Mouse (Mus musculus): ENCODE measurements around the gene Add2. TPM values are rescaled to one million over a fixed set of nuclear protein-coding genes. Genes with fewer than 3 reads are reported as not detected.

The Add2 gene
- polyA plus RNA-seq, 1 experiment = 6.7 TPM

DNA sequence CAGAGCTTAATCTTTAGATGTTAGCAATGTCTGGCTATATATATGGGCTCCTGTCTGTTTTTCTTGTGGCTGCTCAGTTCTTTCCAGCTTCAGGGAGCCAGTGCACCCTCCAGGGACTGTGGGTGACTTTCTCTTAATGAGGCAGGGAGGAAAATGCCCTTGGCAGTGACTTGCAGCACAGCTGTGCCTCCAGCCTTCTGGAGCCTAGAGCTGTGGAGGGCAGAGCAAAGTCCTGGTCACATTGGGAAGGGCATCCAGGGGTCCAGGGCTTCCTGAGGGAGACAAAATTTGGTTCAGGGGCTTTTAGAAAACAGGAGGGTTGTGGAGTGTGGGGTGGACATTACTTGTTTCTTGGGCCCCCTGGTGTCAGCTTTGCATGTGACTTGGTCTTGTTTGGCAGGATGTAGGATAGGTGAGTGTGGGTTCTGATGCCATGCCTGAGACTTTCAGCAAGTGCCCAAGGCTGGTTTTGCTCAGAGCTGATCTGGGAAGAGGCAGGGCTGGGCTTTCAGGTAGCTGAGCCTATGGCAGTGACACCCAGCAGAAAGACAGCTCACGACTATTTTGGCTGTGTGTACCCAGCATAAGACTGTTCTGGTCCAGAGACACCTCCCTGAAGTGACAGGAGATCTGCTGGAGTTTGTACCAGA is 50.0 kb downstream of the Add2 start:
- H3K79me3 ChIP-seq (ENCODE audit: low read depth) = no peaks in the 10 kb centered on the region
- H3ac ChIP-seq (ENCODE audit: control insufficient read depth, insufficient read length, low read depth) = peak overlapping the region; percentile 30
- TF ChIP-seq MYOD1 (IDR thresholded peaks at IDR 0.05; ENCODE audit: control insufficient read depth, insufficient read length, low read depth) = no peak
- no peak for TF ChIP-seq MYOG (IDR thresholded peaks at IDR 0.05; ENCODE audit: control insufficient read depth, extremely low read depth, insufficient read length)
- no peak for TF ChIP-seq FOSL1 (IDR thresholded peaks at IDR 0.05; ENCODE audit: insufficient read depth, low read length, poor library complexity, severe bottlenecking)
- TF ChIP-seq CTCF (IDR thresholded peaks at IDR 0.05; ENCODE audit: control insufficient read depth, insufficient read depth, insufficient read length) = no peak
- H3K79me2 ChIP-seq (ENCODE audit: control insufficient read depth, insufficient read depth) = no peaks in the 10 kb centered on the region
- H3K4me3 ChIP-seq (ENCODE audit: insufficient read depth, poor library complexity, severe bottlenecking) = no peak overlapping the region
- no peaks in the 10 kb centered on the region for H3K36me3 ChIP-seq (ENCODE audit: control insufficient read depth, insufficient read depth)
- H3K27me3 ChIP-seq (ENCODE audit: control insufficient read depth, insufficient read depth, insufficient read length) = no peaks in the 10 kb centered on the region

DNA sequence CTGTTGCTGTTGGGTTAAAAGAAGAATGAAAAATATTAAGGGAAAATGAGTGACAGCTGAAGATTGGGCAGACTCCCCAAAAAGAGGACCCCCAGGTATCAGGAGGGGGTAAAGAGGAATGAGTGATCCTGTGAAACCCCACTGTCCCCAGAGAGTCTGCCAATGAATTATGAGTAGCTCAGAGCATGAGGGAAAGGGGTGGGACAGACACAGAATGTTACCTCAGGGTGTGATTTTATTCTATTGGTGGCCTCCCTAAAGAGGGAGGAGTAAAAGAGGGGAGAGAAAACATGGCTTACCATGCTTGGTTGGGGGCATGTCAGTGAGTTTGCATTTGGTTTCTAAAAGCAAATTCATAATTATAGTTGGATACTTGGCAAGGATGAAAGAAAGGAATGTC is 50.8 kb downstream of the Add2 start:
- Histone ChIP-seq H3K79me3 (ENCODE audit: low read depth) (no peaks in the 10 kb centered on the region), H3K36me3 (ENCODE audit: control insufficient read depth, insufficient read depth) (no peaks in the 10 kb centered on the region), H3K79me2 (ENCODE audit: control insufficient read depth, insufficient read depth) (no peaks in the 10 kb centered on the region), H3K27me3 (ENCODE audit: control insufficient read depth, insufficient read depth, insufficient read length) (no peaks in the 10 kb centered on the region), H3K4me3 (ENCODE audit: insufficient read depth, poor library complexity, severe bottlenecking) (no peak overlapping the region), H3ac (ENCODE audit: control insufficient read depth, insufficient read length, low read depth) (no peak overlapping the region)
- TF ChIP-seq MAX (IDR thresholded peaks at IDR 0.05) (no peak), MYOD1 (IDR thresholded peaks at IDR 0.05; ENCODE audit: control insufficient read depth, insufficient read length, low read depth) (no peak), USF1 (IDR thresholded peaks at IDR 0.05; ENCODE audit: low read depth) (no peak), CEBPB (IDR thresholded peaks at IDR 0.05; ENCODE audit: low read depth) (no peak), FOSL1 (IDR thresholded peaks at IDR 0.05; ENCODE audit: insufficient read depth, low read length, poor library complexity, severe bottlenecking) (no peak), MYOG (IDR thresholded peaks at IDR 0.05; ENCODE audit: control insufficient read depth, extremely low read depth, insufficient read length) (no peak), CTCF (IDR thresholded peaks at IDR 0.05; ENCODE audit: control insufficient read depth, insufficient read depth, insufficient read length) (no peak)

DNA sequence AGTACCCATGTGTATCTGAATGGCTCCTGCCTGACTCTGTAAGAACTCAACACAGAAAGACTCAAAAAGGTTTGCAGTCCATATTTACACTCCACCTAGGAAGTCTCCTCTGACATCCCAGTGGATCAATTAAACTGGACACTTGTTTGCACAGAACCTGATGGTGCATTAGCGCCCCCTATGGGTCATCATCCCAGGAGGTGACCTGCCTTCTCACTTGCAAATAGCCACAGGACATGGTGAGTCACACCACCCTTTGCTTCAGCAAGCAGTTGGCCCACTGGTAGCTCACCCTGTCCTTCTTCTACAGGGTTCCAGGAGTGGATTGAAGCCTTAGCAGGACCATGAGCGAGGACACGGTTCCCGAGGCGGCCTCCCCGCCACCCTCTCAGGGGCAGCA is 57.0 kb downstream of the Add2 start:
- no peak overlapping the region for H3K4me3 ChIP-seq (ENCODE audit: insufficient read depth, poor library complexity, severe bottlenecking)

DNA sequence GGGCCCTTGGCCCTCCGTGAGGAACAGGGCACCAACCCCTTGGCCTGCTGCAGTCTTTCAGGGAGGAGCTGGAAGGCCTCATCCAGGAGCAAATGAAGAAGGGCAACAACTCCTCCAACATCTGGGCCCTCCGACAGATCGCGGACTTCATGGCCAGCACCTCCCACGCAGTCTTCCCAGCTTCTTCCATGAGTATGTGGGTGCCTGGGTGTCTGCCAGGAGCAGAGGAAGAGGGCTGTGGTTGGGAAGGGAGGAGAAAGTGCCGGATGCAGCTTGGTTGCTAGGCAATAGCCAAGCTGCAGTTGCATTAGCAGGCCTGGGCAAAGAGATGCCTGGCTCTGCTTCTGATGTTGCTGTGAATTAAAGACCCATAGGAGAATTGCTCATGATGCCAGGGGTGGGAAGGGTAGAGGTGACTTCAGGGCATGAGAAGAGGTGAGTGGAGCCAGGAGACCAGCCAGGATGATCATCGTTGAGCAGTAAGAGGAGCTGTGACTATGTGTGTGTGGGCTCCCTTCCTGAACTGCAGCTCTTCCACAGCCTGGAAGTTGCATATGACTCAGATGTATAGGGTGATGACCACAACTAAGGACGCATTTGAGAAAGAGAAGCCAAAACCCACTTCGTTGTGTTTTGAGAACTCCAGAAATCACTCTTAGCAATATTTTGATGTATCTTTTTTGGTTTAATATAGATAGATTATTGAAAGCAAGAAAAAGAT is 58.5 kb downstream of the Add2 start:
- Histone ChIP-seq H3ac (ENCODE audit: control insufficient read depth, insufficient read length, low read depth) (peak overlapping the region; percentile 22), H3K27me3 (ENCODE audit: control insufficient read depth, insufficient read depth, insufficient read length) (no peaks in the 10 kb centered on the region), H3K79me2 (ENCODE audit: control insufficient read depth, insufficient read depth) (no peaks in the 10 kb centered on the region), H3K4me3 (ENCODE audit: insufficient read depth, poor library complexity, severe bottlenecking) (no peak overlapping the region), H3K36me3 (ENCODE audit: control insufficient read depth, insufficient read depth) (no peaks in the 10 kb centered on the region), H3K79me3 (ENCODE audit: low read depth) (no peaks in the 10 kb centered on the region)
- peak; percentile 9 for TF ChIP-seq FOSL1 (IDR thresholded peaks at IDR 0.05; ENCODE audit: insufficient read depth, low read length, poor library complexity, severe bottlenecking)
- TF ChIP-seq MYOG (IDR thresholded peaks at IDR 0.05; ENCODE audit: control insufficient read depth, extremely low read depth, insufficient read length) = no peak

More for the DNA sequence above, 57.0 kb downstream of the Add2 start:
- Histone ChIP-seq H3K79me2 (ENCODE audit: control insufficient read depth, insufficient read depth) (no peaks in the 10 kb centered on the region), H3K27me3 (ENCODE audit: control insufficient read depth, insufficient read depth, insufficient read length) (no peaks in the 10 kb centered on the region), H3ac (ENCODE audit: control insufficient read depth, insufficient read length, low read depth) (no peak overlapping the region), H3K79me3 (ENCODE audit: low read depth) (no peaks in the 10 kb centered on the region), H3K36me3 (ENCODE audit: control insufficient read depth, insufficient read depth) (no peaks in the 10 kb centered on the region)
- TF ChIP-seq CTCF (IDR thresholded peaks at IDR 0.05; ENCODE audit: control insufficient read depth, insufficient read depth, insufficient read length) (peak; percentile 59), MYOD1 (IDR thresholded peaks at IDR 0.05; ENCODE audit: control insufficient read depth, insufficient read length, low read depth) (no peak)

DNA sequence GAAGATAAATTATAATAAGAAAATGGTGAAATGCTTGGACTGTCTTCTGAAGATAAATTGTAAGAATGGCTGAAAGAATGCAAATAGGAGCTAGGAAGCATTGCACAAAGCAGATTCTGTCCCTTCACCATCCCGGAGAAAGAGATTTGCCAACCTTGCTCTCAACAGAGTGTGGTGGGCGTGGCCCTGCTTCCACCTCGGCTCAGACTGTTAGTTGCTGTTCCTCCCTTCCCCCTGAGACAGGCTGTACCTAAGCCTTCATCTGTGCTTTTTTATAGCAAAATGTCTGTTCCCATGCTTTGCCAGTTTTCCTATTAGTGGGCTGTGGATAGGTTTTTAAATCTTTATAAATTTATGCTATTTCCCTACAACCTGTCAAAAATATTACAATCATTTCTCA is 59.3 kb downstream of the Add2 start:
- TF ChIP-seq MAX (IDR thresholded peaks at IDR 0.05) (no peak), FOSL1 (IDR thresholded peaks at IDR 0.05; ENCODE audit: insufficient read depth, low read length, poor library complexity, severe bottlenecking) (no peak), MYOD1 (IDR thresholded peaks at IDR 0.05; ENCODE audit: control insufficient read depth, insufficient read length, low read depth) (no peak), MYOG (IDR thresholded peaks at IDR 0.05; ENCODE audit: control insufficient read depth, extremely low read depth, insufficient read length) (no peak), CEBPB (IDR thresholded peaks at IDR 0.05; ENCODE audit: low read depth) (no peak), USF1 (IDR thresholded peaks at IDR 0.05; ENCODE audit: low read depth) (no peak), CTCF (IDR thresholded peaks at IDR 0.05; ENCODE audit: control insufficient read depth, insufficient read depth, insufficient read length) (no peak)
- Histone ChIP-seq H3K4me3 (ENCODE audit: insufficient read depth, poor library complexity, severe bottlenecking) (peak overlapping the region; percentile 12), H3K36me3 (ENCODE audit: control insufficient read depth, insufficient read depth) (no peaks in the 10 kb centered on the region), H3K79me3 (ENCODE audit: low read depth) (no peaks in the 10 kb centered on the region), H3K79me2 (ENCODE audit: control insufficient read depth, insufficient read depth) (no peaks in the 10 kb centered on the region), H3K27me3 (ENCODE audit: control insufficient read depth, insufficient read depth, insufficient read length) (no peaks in the 10 kb centered on the region), H3ac (ENCODE audit: control insufficient read depth, insufficient read length, low read depth) (no peak overlapping the region)
